Mouse (Mus musculus): Measurements from ENCODE around the gene Fam187b.
"Not testable (repeated sequence)": the region's sequence is repeated elsewhere in the genome, so short reads cannot be mapped to it uniquely, and the experiment has no call there.

- not testable (repeated sequence) for TF ChIP-seq POLR2A (IDR thresholded peaks at IDR 0.05; ENCODE audit: control insufficient read depth, extremely low read depth, insufficient read depth, low read length, poor library complexity); CTCF (IDR thresholded peaks at IDR 0.05; ENCODE audit: borderline replicate concordance, control insufficient read depth, extremely low read depth, insufficient read depth, low read length, poor library complexity)
These were observed 33.5 kb upstream of the Fam187b start for GRCm38 (mm10) chr7:30940070-30940469.
